Mouse (Mus musculus) mouse trophoblast stem cell (cell line): ENCODE results near the gene Maco1.

Experiments used
- in situ Hi-C, 2 experiments: fragments of 300-500 bp; cut with MseI, MboI; formaldehyde crosslinking; loops; 2 replicates in 1 of 2; 3 replicates in 1 of 2; pipeline ENCODE4 v1.15.1; 2025

The Maco1 gene

GRCm38 (mm10) chr4:134853259-134853636 is at the start of gene Maco1:
Maco1 (minus strand) TSS chr4:134853345.
- in situ Hi-C loops, result no loop called here

DNA sequence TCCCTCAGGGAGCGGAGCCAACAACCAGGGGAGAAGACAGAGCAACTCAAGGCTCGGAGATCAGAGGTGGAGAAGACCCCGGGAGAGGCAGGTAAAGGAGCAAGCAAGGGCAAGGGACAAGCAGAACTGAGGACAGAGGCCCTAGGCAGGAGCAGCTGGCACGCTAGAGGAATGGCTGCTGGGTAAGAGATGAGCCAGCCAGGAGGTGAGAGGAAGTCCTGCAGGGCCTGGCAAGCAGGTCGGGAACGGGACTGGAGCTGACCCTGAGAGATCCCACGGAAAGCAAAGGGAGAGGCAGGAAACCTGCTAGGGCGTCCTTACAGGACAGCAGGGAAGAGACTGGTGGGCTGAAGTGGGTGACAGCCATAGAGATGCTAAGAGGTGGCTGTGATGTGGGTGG is 48.0 kb upstream of the Maco1 start:
- in situ Hi-C loops, result no loop called here

- in situ Hi-C loops, result no loop called here
These were observed 44.1 kb upstream of the Maco1 start for GRCm38 (mm10) chr4:134897256-134897655.

- in situ Hi-C loops, result no loop called here
These were observed 39.0 kb upstream of the Maco1 start for GRCm38 (mm10) chr4:134892096-134892495.

DNA sequence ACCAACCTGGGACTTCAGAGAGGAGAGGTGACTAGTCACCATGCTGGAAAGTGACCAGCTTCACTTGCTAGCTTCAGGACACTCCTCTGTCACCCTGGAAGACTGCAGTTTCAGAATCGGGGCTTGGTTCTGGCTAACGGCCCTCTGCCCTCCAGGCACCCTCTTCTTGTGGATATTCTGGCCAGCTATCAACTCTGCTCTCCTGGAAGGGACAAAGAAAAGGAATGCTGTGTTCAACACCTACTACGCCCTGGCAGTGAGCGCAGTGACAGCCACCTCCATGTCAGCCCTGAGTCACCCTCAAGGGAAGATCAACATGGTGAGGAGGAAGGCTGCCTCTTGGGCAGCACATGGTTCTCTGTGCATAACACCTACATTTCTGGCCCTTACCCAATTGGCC is 31.2 kb upstream of the Maco1 start:
- in situ Hi-C loops, result loop anchor here in 1 of 2 experiments (10.0 kb wide), 1 partner anchor 60 kb away; no protein-coding TSS in a partner anchor

DNA sequence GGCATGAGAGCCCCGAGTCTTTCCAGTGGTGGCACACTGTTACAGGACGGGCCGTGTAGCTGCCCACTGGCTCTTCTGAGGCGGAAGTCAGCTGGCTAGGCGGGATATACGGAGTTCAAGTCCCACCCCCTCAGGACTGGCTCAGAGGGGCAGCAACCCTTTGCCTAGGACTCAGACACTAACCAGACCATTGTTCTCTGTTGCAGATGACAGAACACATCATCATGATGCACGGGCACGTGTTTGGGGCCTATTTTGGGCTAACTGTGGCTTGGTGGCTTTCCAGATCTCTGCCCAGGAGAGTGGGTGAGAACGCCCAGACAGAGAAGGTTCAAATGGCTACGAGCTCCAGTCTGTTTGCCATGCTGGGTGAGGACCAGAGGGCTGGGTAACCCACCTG is 30.7 kb upstream of the Maco1 start:
- in situ Hi-C loops, result loop anchor here in 1 of 2 experiments (10.0 kb wide), 1 partner anchor 59 kb away; no protein-coding TSS in a partner anchor

GRCm38 (mm10) chr4:134883266-134883665 is 30.1 kb upstream of the Maco1 start:
- in situ Hi-C loops, result loop anchor here in 1 of 2 experiments (10.0 kb wide), 1 partner anchor 58 kb away; no protein-coding TSS in a partner anchor

GRCm38 (mm10) chr4:134880041-134880440 is 26.9 kb upstream of the Maco1 start:
- in situ Hi-C loops, result loop anchor here in 1 of 2 experiments (10.0 kb wide), 1 partner anchor 55 kb away; no protein-coding TSS in a partner anchor

DNA sequence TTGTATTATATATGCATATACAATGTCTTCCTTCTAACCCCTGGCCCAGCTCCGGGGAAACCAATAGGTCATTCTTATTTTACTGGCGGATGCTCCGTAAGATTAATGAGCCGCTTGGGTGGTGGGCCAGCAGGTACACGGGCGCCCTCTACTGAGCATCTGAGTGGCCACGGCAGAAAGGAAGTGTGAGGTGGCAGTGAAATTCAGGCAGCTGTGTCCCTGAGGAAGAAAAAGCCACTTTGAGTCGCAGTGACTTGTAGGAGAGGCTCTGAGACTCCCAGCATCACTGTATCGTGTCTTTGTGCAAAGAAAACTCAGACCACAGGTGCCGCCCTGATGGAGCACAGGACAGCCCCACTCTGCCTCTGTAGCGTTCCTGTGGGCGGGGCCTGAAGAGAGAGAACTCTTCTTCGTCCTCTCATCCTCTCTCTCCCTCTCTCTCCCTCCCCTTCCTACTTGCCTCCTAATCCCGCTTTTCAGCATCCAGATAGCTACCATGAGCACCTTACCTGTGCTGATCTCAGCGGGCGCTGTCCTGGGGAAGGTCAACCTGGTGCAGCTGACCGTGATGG is 26.4 kb upstream of the Maco1 start:
- in situ Hi-C loops, result no loop called here

- in situ Hi-C loops, result no loop called here
These were observed 23.0 kb upstream of the Maco1 start for GRCm38 (mm10) chr4:134876171-134876570.

DNA sequence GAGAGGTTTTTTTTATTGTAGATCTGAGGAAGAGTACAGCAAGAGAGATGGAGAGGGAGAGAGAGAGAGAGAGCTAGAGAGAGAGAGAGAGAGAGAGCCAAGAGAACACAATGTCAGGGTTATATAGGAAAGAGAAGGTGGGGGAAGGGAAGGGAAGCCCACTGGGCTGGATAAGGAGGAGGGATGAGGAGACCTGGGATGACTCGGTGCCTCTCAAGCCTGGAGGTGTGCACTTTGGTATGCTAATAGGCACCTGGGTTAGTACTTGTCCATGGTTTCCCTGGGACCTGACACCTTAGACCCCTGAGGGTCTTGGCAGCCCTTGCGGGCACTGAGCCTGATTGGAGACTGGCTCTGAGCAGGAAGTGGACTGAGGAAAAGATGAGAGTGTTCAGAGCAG is 18.8 kb upstream of the Maco1 start:
- in situ Hi-C loops, result no loop called here

DNA sequence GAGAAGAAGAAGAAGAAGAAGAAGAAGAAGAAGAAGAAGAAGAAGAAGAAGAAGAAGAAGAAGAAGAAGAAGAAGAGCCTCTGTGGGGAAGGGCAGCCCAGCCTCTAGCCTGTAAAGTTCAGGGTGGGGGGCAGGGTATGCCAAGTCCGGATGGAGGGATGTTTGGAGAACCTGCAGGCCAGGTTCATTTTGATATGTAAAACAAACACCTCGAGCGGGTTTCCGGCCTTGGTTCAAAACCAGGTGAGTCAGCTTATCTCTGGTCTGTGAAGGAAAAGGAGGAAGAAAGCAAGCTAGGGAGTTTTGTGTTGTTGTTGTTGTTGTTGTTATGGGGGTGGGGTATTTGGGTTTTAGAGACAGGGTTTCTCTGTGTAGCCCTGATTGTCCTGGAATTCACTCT is 18.3 kb upstream of the Maco1 start:
- in situ Hi-C loops, result no loop called here

DNA sequence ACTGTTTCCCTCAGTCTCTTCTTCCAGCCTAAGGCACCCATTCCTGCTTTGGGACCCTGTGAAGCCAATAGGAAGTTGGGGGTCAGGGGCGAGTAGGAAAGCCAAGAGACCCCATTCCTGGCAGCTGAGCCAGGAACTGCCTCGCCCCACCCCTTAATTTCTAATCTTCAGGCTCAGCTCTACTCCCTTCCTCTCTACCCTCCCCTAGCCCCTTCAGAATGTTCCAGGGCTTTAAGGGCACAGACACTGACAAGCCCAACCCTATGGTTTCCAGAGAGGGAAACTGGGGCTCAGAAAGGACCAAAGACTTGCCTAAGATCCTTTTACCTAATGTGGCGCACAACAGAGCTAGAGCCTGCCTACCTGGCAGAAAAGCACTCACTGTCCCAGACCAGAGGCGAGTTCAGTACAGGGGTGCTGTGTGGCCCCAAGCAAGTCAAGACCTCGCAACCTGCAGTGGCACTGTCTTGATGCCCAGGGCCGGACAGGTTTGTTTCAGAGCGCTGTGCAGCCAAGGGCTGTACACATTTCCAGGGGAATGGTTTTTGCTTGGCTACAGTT is 16.8 kb upstream of the Maco1 start:
- in situ Hi-C loops, result no loop called here

GRCm38 (mm10) chr4:134869068-134869730 is 16.1 kb upstream of the Maco1 start:
- in situ Hi-C loops, result no loop called here

- in situ Hi-C loops, result no loop called here
These were observed 15.3 kb upstream of the Maco1 start for GRCm38 (mm10) chr4:134868490-134868889.

- in situ Hi-C loops, result no loop called here
These were observed 14.9 kb upstream of the Maco1 start for GRCm38 (mm10) chr4:134868065-134868464.

- in situ Hi-C loops, result no loop called here
These were observed 14.5 kb upstream of the Maco1 start for GRCm38 (mm10) chr4:134867661-134868060.

DNA sequence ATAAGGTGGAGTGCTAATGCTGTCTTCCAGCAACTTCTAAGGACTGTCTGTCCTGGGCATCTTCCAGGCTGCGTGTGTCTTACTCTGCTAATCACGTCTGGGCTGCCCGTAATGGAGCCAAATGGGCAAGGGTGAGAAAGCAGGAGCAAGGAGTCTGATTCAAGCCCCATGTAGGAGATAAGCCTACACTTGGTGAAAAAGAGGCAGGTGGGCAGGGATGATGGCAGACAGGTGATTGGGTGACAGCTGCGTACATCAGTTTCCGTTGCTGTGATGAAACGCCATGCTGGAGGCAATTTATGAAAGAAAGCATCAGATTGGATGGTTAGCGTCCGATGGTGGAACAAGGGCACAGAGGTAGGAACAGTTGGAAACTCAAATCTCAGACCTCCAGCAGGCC is 14.1 kb upstream of the Maco1 start:
- in situ Hi-C loops, result no loop called here

DNA sequence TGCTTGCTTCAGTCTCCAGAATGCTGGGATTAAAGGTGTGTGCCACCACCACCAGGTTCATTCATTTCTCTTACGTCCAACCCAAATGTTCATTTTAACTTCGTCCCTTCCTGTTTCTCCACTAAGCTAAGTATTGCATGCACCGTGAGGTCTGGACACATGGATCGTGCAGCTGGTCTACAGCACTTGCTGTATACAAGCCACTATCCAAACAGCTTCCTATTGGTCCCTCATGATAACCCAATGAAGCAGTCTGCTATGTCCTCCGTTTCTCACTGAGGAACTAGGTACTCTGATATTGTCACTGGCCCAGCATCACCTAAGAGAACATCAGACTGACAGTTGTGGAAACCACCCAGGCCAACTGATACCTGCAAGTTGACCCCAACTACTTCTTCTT is 12.6 kb upstream of the Maco1 start:
- in situ Hi-C loops, result no loop called here

- in situ Hi-C loops, result no loop called here
These were observed 12.2 kb upstream of the Maco1 start for GRCm38 (mm10) chr4:134865340-134865739.

GRCm38 (mm10) chr4:134863937-134864729 is 11.0 kb upstream of the Maco1 start, which contains the start of gene Rhd:
Rhd (plus strand) TSS chr4:134864536.
- in situ Hi-C loops, result no loop called here

DNA sequence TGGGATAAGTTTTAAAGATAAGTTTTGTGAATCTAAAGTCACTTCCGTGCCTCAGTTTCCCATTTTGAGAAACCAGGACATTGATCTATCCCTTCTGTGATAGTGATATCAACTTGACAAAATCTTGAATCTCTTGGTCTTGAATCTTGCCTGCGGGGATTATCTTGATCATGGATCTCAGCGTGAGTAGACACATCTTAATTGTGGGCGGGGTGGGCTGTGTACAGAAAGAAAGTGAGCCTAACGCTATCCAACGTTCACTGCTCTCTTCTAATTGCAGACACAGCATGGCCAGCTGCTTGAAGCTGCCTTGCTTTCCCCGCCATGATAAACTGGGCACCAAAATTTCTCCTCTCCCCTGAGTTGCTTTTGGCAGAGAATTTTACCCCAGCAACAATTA is 9.9 kb upstream of the Maco1 start:
- in situ Hi-C loops, result no loop called here
